17 mouse cellular contexts compared by ENCODE assay signal in the genomic region with DNA sequence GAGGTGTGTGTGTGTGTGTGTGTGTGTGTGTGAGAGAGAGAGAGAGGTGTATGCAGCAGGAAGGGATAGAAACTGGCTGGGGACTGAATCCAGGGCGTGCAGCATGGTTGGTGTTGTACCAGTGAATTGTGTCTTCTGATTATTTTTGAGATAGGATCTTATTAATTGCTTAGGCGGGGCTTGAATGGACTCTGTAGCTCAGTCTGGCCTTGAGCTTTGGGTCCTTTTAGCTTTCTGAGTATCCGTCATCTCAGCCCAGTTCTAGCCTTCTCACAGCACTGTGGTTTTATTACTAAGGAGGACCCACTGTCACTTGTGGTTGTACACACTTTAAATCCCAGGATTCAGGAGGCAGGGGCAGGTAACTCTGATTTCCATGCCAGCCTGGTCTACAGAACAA. TPM values are rescaled to one million over a fixed set of nuclear protein-coding genes. Genes with fewer than 3 reads are reported as not detected.
DNase-seq lines count a peak whose midpoint lies in the region; ATAC-seq and TF ChIP-seq lines count a peak whose summit lies in the region.
"Had no signal": no experiment of that assay in that cellular context is flagged by ENCODE, and none has a peak within 500 bp of the region (broad histone marks: within the 10 kb centered on the region; RNA-seq: fewer than 3 reads in every experiment).

No protein-coding gene starts in this region.

- no peak for ATAC-seq in erythroblast, adult 5-6 weeks (replicated peaks; ENCODE audit: low FRiP score, poor library complexity, severe bottlenecking)
- no peak for ATAC-seq in neural tube, embryonic 13.5 days (ENCODE audit: low read depth)
- 0 out of 2 replicates have a peak, but pooled peaks have one; percentile 1 for ATAC-seq in intestine, postnatal 0 days
- ATAC-seq: forebrain, embryonic 16.5 days had no signal

- TF ChIP-seq POLR2A in small intestine, adult 2 months (IDR thresholded peaks at IDR 0.05; ENCODE audit: low read depth, low read length): no peak

- no peak for DNase-seq in neural tube, embryonic 10.5 days (ENCODE audit: extremely low spot score, low spot score)
- DNase-seq in left cerebral cortex, postnatal 36 days (ENCODE audit: low spot score in 2 of 2): no peak
- DNase-seq in gastrocnemius, postnatal 14 days: no peak
- DNase-seq: adrenal gland, postnatal 25 days; cerebellum, adult 2 months; gastrocnemius, postnatal 25 days; heart, postnatal 4 days; layer of hippocampus, postnatal 36 days; lung, adult 18-20 months had no signal

- 0 out of 2 replicates have a peak overlapping the region, but pooled peaks have one; percentile 2 for H3K9ac ChIP-seq in neural tube, embryonic 13.5 days
- H3K9ac ChIP-seq in intestine, postnatal 0 days (ENCODE audit: low read depth, low read length): no peak overlapping the region

- 82% methylated on average over 3 of the region's 3 CpGs for WGBS in neural tube, embryonic 13.5 days
- 36% methylated on average over 3 of the region's 3 CpGs for WGBS in intestine, postnatal 0 days
- 20% methylated on average over 3 of the region's 3 CpGs for WGBS in small intestine, adult 2 months

- peak overlapping the region; percentile 33 for H3K4me3 ChIP-seq in erythroblast, embryonic 14.5 days (replicated peaks)
- no peak overlapping the region for H3K4me3 ChIP-seq in neural tube, embryonic 13.5 days
- no peak overlapping the region for H3K4me3 ChIP-seq in intestine, postnatal 0 days (ENCODE audit: low read depth, low read length)
- no peak overlapping the region for H3K4me3 ChIP-seq in small intestine, adult 2 months (ENCODE audit: low read depth, low read length)
- H3K4me3 ChIP-seq: embryonic facial prominence, embryonic 10.5 days had no signal

- intact Hi-C loops in left cerebral cortex, postnatal 36 days (cut with DNase I): no loop called here
- intact Hi-C loops in gastrocnemius, postnatal 14 days (cut with DNase I; ENCODE audit: low total_unique reads): no loop called here

- H3K9me3 ChIP-seq in erythroblast, embryonic 14.5 days (ENCODE audit: control insufficient read depth, low read length): peaks cover 3% of the 10 kb centered on the region; the same call in 1 of the 2 replicates
- no peaks in the 10 kb centered on the region for H3K9me3 ChIP-seq in neural tube, embryonic 13.5 days
- no peaks in the 10 kb centered on the region for H3K9me3 ChIP-seq in intestine, postnatal 0 days (ENCODE audit: control insufficient read depth)
- H3K9me3 ChIP-seq: embryonic facial prominence, embryonic 10.5 days; megakaryocyte, embryonic 14.5 days had no signal

- H3K27me3 ChIP-seq in erythroblast, embryonic 14.5 days (ENCODE audit: control insufficient read depth): no peaks in the 10 kb centered on the region
- no peaks in the 10 kb centered on the region for H3K27me3 ChIP-seq in neural tube, embryonic 13.5 days
- no peaks in the 10 kb centered on the region for H3K27me3 ChIP-seq in intestine, postnatal 0 days (replicated peaks; ENCODE audit: control insufficient read depth, insufficient read depth, low read length)
- no peaks in the 10 kb centered on the region for H3K27me3 ChIP-seq in small intestine, adult 2 months (ENCODE audit: control insufficient read depth, insufficient read depth, low read length)
- H3K27me3 ChIP-seq: megakaryocyte, embryonic 14.5 days had no signal

- H3K4me1 ChIP-seq in erythroblast, embryonic 14.5 days (ENCODE audit: control insufficient read depth): peaks cover 73% of the 10 kb centered on the region
- peaks cover 41% of the 10 kb centered on the region for H3K4me1 ChIP-seq in neural tube, embryonic 13.5 days (replicated peaks)
- peaks cover 15% of the 10 kb centered on the region for H3K4me1 ChIP-seq in intestine, postnatal 0 days (replicated peaks; ENCODE audit: control insufficient read depth, insufficient read depth, low read length)
- peaks cover 27% of the 10 kb centered on the region; the same call in 1 of the 2 replicates for H3K4me1 ChIP-seq in small intestine, adult 2 months (ENCODE audit: control insufficient read depth, insufficient read depth, insufficient read length, low read length)

- no peak overlapping the region for H3K4me2 ChIP-seq in neural tube, embryonic 13.5 days
- no peak overlapping the region for H3K4me2 ChIP-seq in intestine, postnatal 0 days (replicated peaks; ENCODE audit: low read depth)

- H3K36me3 ChIP-seq in erythroblast, embryonic 14.5 days (ENCODE audit: control insufficient read depth): peaks cover 69% of the 10 kb centered on the region
- no peaks in the 10 kb centered on the region for H3K36me3 ChIP-seq in neural tube, embryonic 13.5 days
- H3K36me3 ChIP-seq in intestine, postnatal 0 days (ENCODE audit: control insufficient read depth, insufficient read depth): peaks cover 3% of the 10 kb centered on the region; the same call in 1 of the 2 replicates
- H3K36me3 ChIP-seq in small intestine, adult 2 months (ENCODE audit: control insufficient read depth, insufficient read depth, low read length): no peaks in the 10 kb centered on the region

- no peak overlapping the region for H3K27ac ChIP-seq in neural tube, embryonic 13.5 days (replicated peaks)
- peak overlapping the region; percentile 96; the same call in 1 of the 2 replicates for H3K27ac ChIP-seq in intestine, postnatal 0 days (ENCODE audit: low read depth, low read length)
- peak overlapping the region; percentile 98 for H3K27ac ChIP-seq in small intestine, adult 2 months (ENCODE audit: insufficient read depth, low read depth, low read length)
- H3K27ac ChIP-seq: embryonic facial prominence, embryonic 10.5 days had no signal

- TF ChIP-seq CTCF in intestine, postnatal 0 days (IDR thresholded peaks at IDR 0.05; ENCODE audit: low read depth): no peak
- TF ChIP-seq CTCF in small intestine, adult 2 months (IDR thresholded peaks at IDR 0.05; ENCODE audit: extremely low read depth, insufficient read length, insufficient replicate concordance, low read depth, low read length): no peak

RNA-seq across cellular contexts. Expression of gene Usp4, which starts 4.3 kb away (rescaled TPM):
- polyA plus RNA-seq in erythroblast, embryonic 14.5 days (2012): 16.0 and 23.8 TPM in 2 replicates
- total RNA-seq in erythroblast, adult 5-6 weeks (2015; ENCODE audit: low replicate concordance): 158 and 217 TPM in 2 replicates
- total RNA-seq in erythroblast, adult 5-6 weeks (2017; ENCODE audit: low replicate concordance): 141 and 164 TPM in 2 replicates
- polyA plus RNA-seq in neural tube, embryonic 13.5 days (2015; fragmentation: Nextera tagmentation; extraction: Ambion mirVana): 121 and 129 TPM in 2 replicates
- 44.9 and 45.2 TPM in 2 replicates for polyA plus RNA-seq in intestine, postnatal 0 days (2015; fragmentation: Nextera tagmentation; extraction: Ambion mirVana)
- 26.6 and 66.3 TPM in 2 replicates for polyA plus RNA-seq in small intestine, adult 2 months (2012; rRNA removed)
- 100 to 1,000 TPM in 1 of 2 experiments, 10 to 100 TPM in 1; 99.3 to 122 TPM for total RNA-seq in left cerebral cortex, postnatal 36 days (2021)
- 10 to 100 TPM; 56.6 to 62.4 TPM for total RNA-seq in gastrocnemius, postnatal 14 days (2021)

RNA-seq across cellular contexts. Expression of gene Gpx1, which starts 4.6 kb away (rescaled TPM):
- 533 and 609 TPM in 2 replicates for polyA plus RNA-seq in erythroblast, embryonic 14.5 days (2012)
- total RNA-seq in erythroblast, adult 5-6 weeks (2015; ENCODE audit: low replicate concordance): 5,168 and 5,395 TPM in 2 replicates
- 4,534 and 5,176 TPM in 2 replicates for total RNA-seq in erythroblast, adult 5-6 weeks (2017; ENCODE audit: low replicate concordance)
- 548 and 562 TPM in 2 replicates for polyA plus RNA-seq in neural tube, embryonic 13.5 days (2015; fragmentation: Nextera tagmentation; extraction: Ambion mirVana)
- 997 and 1,037 TPM in 2 replicates for polyA plus RNA-seq in intestine, postnatal 0 days (2015; fragmentation: Nextera tagmentation; extraction: Ambion mirVana)
- 1,021 and 1,249 TPM in 2 replicates for polyA plus RNA-seq in small intestine, adult 2 months (2012; rRNA removed)
- 100 to 1,000 TPM; 105 to 110 TPM for total RNA-seq in left cerebral cortex, postnatal 36 days (2021)
- total RNA-seq in gastrocnemius, postnatal 14 days (2021): 10 to 100 TPM; 86.5 to 98.0 TPM

RNA-seq across cellular contexts. Expression of gene Tcta, which starts 37.4 kb away (rescaled TPM):
- polyA plus RNA-seq in erythroblast, embryonic 14.5 days (2012): 0.16 TPM in 2 replicates
- 6.1 and 9.2 TPM in 2 replicates for total RNA-seq in erythroblast, adult 5-6 weeks (2015; ENCODE audit: low replicate concordance)
- 4.1 and 4.5 TPM in 2 replicates for total RNA-seq in erythroblast, adult 5-6 weeks (2017; ENCODE audit: low replicate concordance)
- 51.9 and 62.2 TPM in 2 replicates for polyA plus RNA-seq in neural tube, embryonic 13.5 days (2015; fragmentation: Nextera tagmentation; extraction: Ambion mirVana)
- polyA plus RNA-seq in intestine, postnatal 0 days (2015; fragmentation: Nextera tagmentation; extraction: Ambion mirVana): 48.6 and 50.4 TPM in 2 replicates
- 19.0 and 36.7 TPM in 2 replicates for polyA plus RNA-seq in small intestine, adult 2 months (2012; rRNA removed)
- 10 to 100 TPM; 29.2 to 41.4 TPM for total RNA-seq in left cerebral cortex, postnatal 36 days (2021)
- total RNA-seq in gastrocnemius, postnatal 14 days (2021): 10 to 100 TPM; 24.7 to 26.9 TPM

RNA-seq across cellular contexts. Expression of gene Rhoa, which starts 37.4 kb away (rescaled TPM):
- polyA plus RNA-seq in erythroblast, embryonic 14.5 days (2012): 12.9 and 13.9 TPM in 2 replicates
- total RNA-seq in erythroblast, adult 5-6 weeks (2015; ENCODE audit: low replicate concordance): 149 and 157 TPM in 2 replicates
- 238 and 268 TPM in 2 replicates for total RNA-seq in erythroblast, adult 5-6 weeks (2017; ENCODE audit: low replicate concordance)
- polyA plus RNA-seq in neural tube, embryonic 13.5 days (2015; fragmentation: Nextera tagmentation; extraction: Ambion mirVana): 309 and 338 TPM in 2 replicates
- 313 and 315 TPM in 2 replicates for polyA plus RNA-seq in intestine, postnatal 0 days (2015; fragmentation: Nextera tagmentation; extraction: Ambion mirVana)
- polyA plus RNA-seq in small intestine, adult 2 months (2012; rRNA removed): 30.5 and 70.2 TPM in 2 replicates
- 100 to 1,000 TPM; 160 to 176 TPM for total RNA-seq in left cerebral cortex, postnatal 36 days (2021)
- 100 to 1,000 TPM; 159 to 177 TPM for total RNA-seq in gastrocnemius, postnatal 14 days (2021)

RNA-seq across cellular contexts. Expression of gene Amt, which starts 46.7 kb away (rescaled TPM):
- polyA plus RNA-seq in erythroblast, embryonic 14.5 days (2012): not detected in 2 replicates
- total RNA-seq in erythroblast, adult 5-6 weeks (2015; ENCODE audit: low replicate concordance): not detected in 2 replicates
- 0.51 TPM in 1 of 2 replicates, not detected in the other for total RNA-seq in erythroblast, adult 5-6 weeks (2017; ENCODE audit: low replicate concordance)
- polyA plus RNA-seq in neural tube, embryonic 13.5 days (2015; fragmentation: Nextera tagmentation; extraction: Ambion mirVana): 29.1 and 30.6 TPM in 2 replicates
- polyA plus RNA-seq in intestine, postnatal 0 days (2015; fragmentation: Nextera tagmentation; extraction: Ambion mirVana): 4.5 and 4.8 TPM in 2 replicates
- 1.4 and 1.9 TPM in 2 replicates for polyA plus RNA-seq in small intestine, adult 2 months (2012; rRNA removed)
- total RNA-seq in left cerebral cortex, postnatal 36 days (2021): 10 to 100 TPM; 29.5 to 34.0 TPM
- 1 to 10 TPM in 1 of 2 experiments, under 1 TPM in 1; 0.76 to 1.3 TPM for total RNA-seq in gastrocnemius, postnatal 14 days (2021)

Comparison
In these comparisons a context has a peak if more than half of its experiments do, and no peak if none do; other contexts are left out.
1. RNA of gene Tcta, which starts 37.4 kb away (polyA plus RNA-seq): 51.9 to 62.2 TPM in neural tube, embryonic 13.5 days, 48.6 to 50.4 TPM in intestine, postnatal 0 days and 19.0 to 36.7 TPM in small intestine, adult 2 months; 0.16 TPM in erythroblast, embryonic 14.5 days; every median in the first group is over 10 times any median in the second.